7 mouse cellular contexts compared by ENCODE assay signal in the genomic region with DNA sequence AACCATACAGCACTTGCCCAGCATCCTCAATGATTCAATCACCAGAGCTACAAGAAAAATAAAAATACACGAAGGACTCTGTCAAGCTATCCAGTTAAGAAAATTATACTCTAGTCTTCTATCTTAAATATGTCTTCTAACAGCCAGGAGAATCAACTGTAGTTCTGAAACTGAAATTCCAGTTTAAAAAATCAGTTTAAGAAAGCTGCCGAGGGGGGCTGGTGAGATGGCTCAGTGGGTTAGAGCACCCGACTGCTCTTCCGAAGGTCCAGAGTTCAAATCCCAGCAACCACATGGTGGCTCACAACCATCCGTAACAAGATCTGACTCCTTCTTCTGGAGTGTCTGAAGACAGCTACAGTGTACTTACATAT. TPM values are rescaled to one million over a fixed set of nuclear protein-coding genes. Genes with fewer than 3 reads are reported as not detected.
DNase-seq lines count a peak whose midpoint lies in the region; ATAC-seq and TF ChIP-seq lines count a peak whose summit lies in the region.
"Not testable (repeated sequence)": the region's sequence is repeated elsewhere in the genome, so short reads cannot be mapped to it uniquely, and the experiment has no call there.

No protein-coding gene starts in this region.

- WGBS in embryonic facial prominence, embryonic 12.5 days = 72% methylated on average over 5 of the region's 5 CpGs
- WGBS in forebrain, embryonic 16.5 days = 72% methylated on average over 4 of the region's 5 CpGs
- WGBS in heart, postnatal 0 days = 72% methylated on average over 4 of the region's 5 CpGs
- 72% methylated on average over 4 of the region's 5 CpGs for WGBS in intestine, embryonic 16.5 days
- WGBS in limb, embryonic 13.5 days = 73% methylated on average over 5 of the region's 5 CpGs
- 64% methylated on average over 5 of the region's 5 CpGs for WGBS in lung, embryonic 15.5 days
- 66% methylated on average over 4 of the region's 5 CpGs for WGBS in midbrain, embryonic 16.5 days

- not testable (repeated sequence) for ATAC-seq in embryonic facial prominence, embryonic 12.5 days (ENCODE audit: insufficient number of reproducible peaks, insufficient read depth, low FRiP score, low TSS enrichment); forebrain, embryonic 16.5 days; heart, postnatal 0 days (ENCODE audit: insufficient read depth, low read depth); intestine, embryonic 16.5 days; limb, embryonic 13.5 days (ENCODE audit: low FRiP score, low read depth); lung, embryonic 15.5 days (ENCODE audit: borderline replicate concordance, extremely low read depth, low FRiP score, low TSS enrichment); midbrain, embryonic 16.5 days

- peak overlapping the region; percentile 64 for H3K4me2 ChIP-seq in embryonic facial prominence, embryonic 12.5 days (replicated peaks)
- peak overlapping the region; percentile 57 for H3K4me2 ChIP-seq in forebrain, embryonic 16.5 days (ENCODE audit: low read length)
- H3K4me2 ChIP-seq in heart, postnatal 0 days (ENCODE audit: low read depth, low read length) = peak overlapping the region; percentile 45
- H3K4me2 ChIP-seq in intestine, embryonic 16.5 days (ENCODE audit: low read depth, low read length) = peak overlapping the region; percentile 41
- peak overlapping the region; percentile 76 for H3K4me2 ChIP-seq in limb, embryonic 13.5 days (replicated peaks)
- H3K4me2 ChIP-seq in lung, embryonic 15.5 days = peak overlapping the region; percentile 59
- H3K4me2 ChIP-seq in midbrain, embryonic 16.5 days (ENCODE audit: low read length) = peak overlapping the region; percentile 49

- not testable (repeated sequence) for H3K9me3 ChIP-seq in embryonic facial prominence, embryonic 12.5 days; forebrain, embryonic 16.5 days (ENCODE audit: control insufficient read depth, low read length); heart, postnatal 0 days (replicated peaks; ENCODE audit: control insufficient read depth, low read length); intestine, embryonic 16.5 days (ENCODE audit: control insufficient read depth, low read length); limb, embryonic 13.5 days; lung, embryonic 15.5 days; midbrain, embryonic 16.5 days (replicated peaks; ENCODE audit: control insufficient read depth, low read length, poor library complexity, severe bottlenecking)

- H3K36me3 ChIP-seq in embryonic facial prominence, embryonic 12.5 days; forebrain, embryonic 16.5 days (ENCODE audit: control insufficient read depth, insufficient read depth); heart, postnatal 0 days (replicated peaks; ENCODE audit: control insufficient read depth, insufficient read depth, low read length); intestine, embryonic 16.5 days (ENCODE audit: control insufficient read depth, insufficient read depth, low read length); limb, embryonic 13.5 days; lung, embryonic 15.5 days; midbrain, embryonic 16.5 days (ENCODE audit: control insufficient read depth, insufficient read depth, low read length): not testable (repeated sequence)

- not testable (repeated sequence) for TF ChIP-seq EP300 in heart, postnatal 0 days (IDR thresholded peaks at IDR 0.05; ENCODE audit: low read depth)

- not testable (repeated sequence) for H3K27me3 ChIP-seq in embryonic facial prominence, embryonic 12.5 days; forebrain, embryonic 16.5 days (replicated peaks; ENCODE audit: control insufficient read depth, insufficient read depth, low read length); heart, postnatal 0 days (ENCODE audit: control insufficient read depth, insufficient read depth, low read length); intestine, embryonic 16.5 days (replicated peaks; ENCODE audit: control insufficient read depth, insufficient read depth, low read length); limb, embryonic 13.5 days; lung, embryonic 15.5 days; midbrain, embryonic 16.5 days (ENCODE audit: control insufficient read depth, insufficient read depth, low read depth, low read length)

- not testable (repeated sequence) for H3K4me1 ChIP-seq in embryonic facial prominence, embryonic 12.5 days; forebrain, embryonic 16.5 days (replicated peaks; ENCODE audit: control insufficient read depth, insufficient read depth, low read length); intestine, embryonic 16.5 days (ENCODE audit: control insufficient read depth, insufficient read depth, low read length); midbrain, embryonic 16.5 days (ENCODE audit: control insufficient read depth, insufficient read depth, low read length)
- peaks cover 16% of the 10 kb centered on the region for H3K4me1 ChIP-seq in heart, postnatal 0 days (ENCODE audit: control insufficient read depth, insufficient read depth)
- H3K4me1 ChIP-seq in limb, embryonic 13.5 days = peaks cover 11% of the 10 kb centered on the region
- peaks cover 10% of the 10 kb centered on the region for H3K4me1 ChIP-seq in lung, embryonic 15.5 days

- H3K9ac ChIP-seq in embryonic facial prominence, embryonic 12.5 days; forebrain, embryonic 16.5 days (replicated peaks; ENCODE audit: low read depth, low read length); heart, postnatal 0 days (replicated peaks; ENCODE audit: low read depth, low read length); intestine, embryonic 16.5 days (ENCODE audit: low read depth, low read length); limb, embryonic 13.5 days; lung, embryonic 15.5 days: not testable (repeated sequence)
- peak overlapping the region; percentile 21; the same call in 1 of the 2 replicates for H3K9ac ChIP-seq in midbrain, embryonic 16.5 days (ENCODE audit: low read depth, low read length)

- H3K4me3 ChIP-seq in embryonic facial prominence, embryonic 12.5 days = peak overlapping the region; percentile 90
- peak overlapping the region; percentile 92 for H3K4me3 ChIP-seq in forebrain, embryonic 16.5 days (replicated peaks; ENCODE audit: low read length)
- peak overlapping the region; percentile 91 for H3K4me3 ChIP-seq in heart, postnatal 0 days (ENCODE audit: low read depth, low read length)
- not testable (repeated sequence) for H3K4me3 ChIP-seq in intestine, embryonic 16.5 days (ENCODE audit: low read length)
- peak overlapping the region; percentile 95 for H3K4me3 ChIP-seq in limb, embryonic 13.5 days
- H3K4me3 ChIP-seq in lung, embryonic 15.5 days = peak overlapping the region; percentile 97
- H3K4me3 ChIP-seq in midbrain, embryonic 16.5 days (ENCODE audit: low read depth, low read length) = peak overlapping the region; percentile 81

- not testable (repeated sequence) for H3K27ac ChIP-seq in embryonic facial prominence, embryonic 12.5 days; forebrain, embryonic 16.5 days (ENCODE audit: low read length); heart, postnatal 0 days (ENCODE audit: low read depth); intestine, embryonic 16.5 days (ENCODE audit: low read length); limb, embryonic 13.5 days; lung, embryonic 15.5 days; midbrain, embryonic 16.5 days (ENCODE audit: low read length)

- TF ChIP-seq CTCF in heart, postnatal 0 days (IDR thresholded peaks at IDR 0.05; ENCODE audit: low read depth) = not testable (repeated sequence)

- DNase-seq in heart, postnatal 0 days (ENCODE audit: low spot score) = not testable (repeated sequence)

RNA-seq across cellular contexts. Expression of a gene that starts 0.6 kb away (rescaled TPM):
- 31.1 and 32.6 TPM in 2 replicates for polyA plus RNA-seq in embryonic facial prominence, embryonic 12.5 days (2016; fragmentation: Nextera tagmentation; extraction: Ambion mirVana)
- 37.7 and 41.1 TPM in 2 replicates for polyA plus RNA-seq in forebrain, embryonic 16.5 days (2015; fragmentation: Nextera tagmentation; extraction: Ambion mirVana)
- total RNA-seq in heart, postnatal 0 days (2014; rRNA removed; ENCODE audit: low replicate concordance) = 19.3 and 40.9 TPM in 2 replicates
- polyA plus RNA-seq in heart, postnatal 0 days (2015; fragmentation: Nextera tagmentation; extraction: Ambion mirVana) = 13.4 and 13.6 TPM in 2 replicates
- 20.4 and 21.7 TPM in 2 replicates for polyA plus RNA-seq in intestine, embryonic 16.5 days (2015; fragmentation: Nextera tagmentation; extraction: Ambion mirVana)
- 30.9 and 35.3 TPM in 2 replicates for polyA plus RNA-seq in limb, embryonic 13.5 days (2015; fragmentation: Nextera tagmentation; extraction: Ambion mirVana)
- 22.5 and 23.0 TPM in 2 replicates for polyA plus RNA-seq in lung, embryonic 15.5 days (2015; fragmentation: Nextera tagmentation; extraction: Ambion mirVana)
- 33.3 and 34.7 TPM in 2 replicates for polyA plus RNA-seq in midbrain, embryonic 16.5 days (2015; fragmentation: Nextera tagmentation; extraction: Ambion mirVana)
